Mouse (Mus musculus) spleen, adult 2 months (tissue): ENCODE measurements around the gene Grid2ip.
"Not testable (repeated sequence)": the region's sequence is repeated elsewhere in the genome, so short reads cannot be mapped to it uniquely, and the experiment has no call there.

Experiments
- CTCF ChIP-seq: fragments of 200-500 bp; IDR thresholded peaks from 2 replicates; pipeline ENCODE4 v1.5.1; 2011; ENCODE audit warnings: mild to moderate bottlenecking, inconsistent platforms; ENCODE audit not compliant: insufficient read depth, insufficient read length, insufficient replicate concordance; ENCODE audit errors: extremely low read depth
- POLR2A ChIP-seq: fragments of 200-500 bp; IDR thresholded peaks from 2 replicates; pipeline ENCODE4 v1.6.1; 2011; ENCODE audit warnings: low read depth, low read length, inconsistent platforms

GRCm38 (mm10) chr5:143394966-143395365 is 37.8 kb downstream of the Grid2ip start:
- not testable (repeated sequence) for TF ChIP-seq CTCF, POLR2A
